Mouse (Mus musculus): ENCODE results near the gene Kcnq1.
A peak's percentile ranks its signal among the peaks of the same experiment; 100 is the strongest.

Gene Kcnq1

DNA sequence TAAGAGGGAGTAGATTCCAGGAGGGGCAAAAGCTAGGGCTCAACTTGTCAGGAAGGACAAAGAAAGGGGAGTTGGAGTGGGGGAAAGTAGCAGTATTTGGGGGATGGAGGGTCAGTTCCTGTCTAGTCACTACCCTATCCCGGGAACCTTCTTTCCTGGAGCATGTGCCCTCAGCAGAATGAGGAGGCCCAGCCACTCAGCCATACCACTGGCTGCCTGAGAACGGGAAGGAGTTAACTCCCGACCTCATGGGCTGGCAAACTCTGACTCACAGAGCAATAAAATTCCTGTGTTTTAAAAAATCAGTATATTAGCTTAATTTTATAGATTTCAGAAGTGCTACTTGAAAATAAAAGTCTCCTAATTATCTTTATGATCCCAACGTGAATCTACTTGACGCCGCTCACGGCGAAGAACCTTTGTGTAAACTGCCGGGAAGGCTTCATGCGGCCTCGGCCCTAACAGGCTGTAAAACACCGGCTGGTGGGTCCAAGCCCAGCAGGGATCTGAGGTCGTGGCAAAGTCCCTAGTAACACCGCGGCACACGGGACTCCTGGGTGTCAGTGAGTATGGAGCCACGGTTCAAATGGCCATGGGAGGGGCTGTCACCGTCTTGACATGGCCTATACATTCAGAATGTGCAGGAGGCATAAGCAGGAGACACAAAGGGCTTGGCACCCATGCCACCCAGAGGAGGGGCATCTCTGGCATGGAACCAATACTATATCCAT, 222.2 kb downstream of the Kcnq1 start:
- DNase-seq = no peak

DNA sequence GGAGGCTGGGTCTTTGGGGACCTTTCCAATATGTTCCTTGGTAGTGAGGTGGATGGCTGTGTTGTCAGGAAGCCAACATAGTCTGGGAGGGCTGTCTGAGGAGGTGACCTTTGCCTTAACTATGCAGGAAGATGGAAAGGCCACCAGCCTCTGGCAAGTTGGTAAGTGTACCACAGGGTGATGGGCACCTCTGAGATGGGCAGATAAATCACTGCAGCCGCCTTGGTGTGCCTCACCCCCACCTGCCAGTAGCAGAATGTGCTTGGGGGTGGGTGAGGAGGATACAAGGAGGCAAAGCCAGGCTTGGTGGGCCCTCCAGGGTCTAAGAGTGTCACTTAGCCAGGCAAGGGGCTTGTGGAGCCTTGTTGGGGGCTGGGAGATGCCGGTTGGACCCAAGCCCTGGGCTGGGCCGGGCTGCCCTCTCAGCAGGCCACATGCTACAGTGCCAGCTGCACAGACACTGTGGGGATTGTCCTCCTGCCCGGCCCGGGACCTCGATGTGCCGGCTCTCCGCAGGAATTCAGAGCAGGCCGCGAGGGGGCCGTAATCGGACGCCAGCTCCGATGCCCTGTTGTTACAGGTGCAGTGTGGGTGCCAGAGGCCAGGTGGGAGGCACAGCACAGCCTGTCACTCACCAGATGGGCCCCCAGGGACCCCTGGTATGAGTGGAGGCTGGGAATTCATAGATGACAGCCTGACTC, 223.1 kb downstream of the Kcnq1 start:
- no peak for DNase-seq

DNA sequence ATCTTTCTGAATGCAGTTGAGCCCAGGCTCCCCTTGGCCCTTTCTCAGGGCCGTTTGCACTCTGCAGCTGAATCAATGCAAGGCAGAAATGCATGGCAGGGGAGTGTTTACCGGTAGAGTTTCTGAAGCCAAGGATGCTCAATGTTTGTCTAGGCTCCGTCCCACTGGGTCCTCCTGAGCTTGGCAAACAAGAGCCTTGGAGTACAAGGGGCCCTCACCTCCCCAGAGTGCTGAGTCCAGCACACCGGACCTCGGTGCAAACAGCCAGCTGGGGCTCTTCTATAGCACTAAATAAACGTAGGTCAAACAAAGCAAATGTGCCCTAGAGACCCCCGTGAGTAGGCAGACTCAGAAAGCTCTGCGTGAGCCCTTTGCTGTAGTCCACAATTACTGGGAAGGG, 226.9 kb downstream of the Kcnq1 start:
- no peak for DNase-seq

DNA sequence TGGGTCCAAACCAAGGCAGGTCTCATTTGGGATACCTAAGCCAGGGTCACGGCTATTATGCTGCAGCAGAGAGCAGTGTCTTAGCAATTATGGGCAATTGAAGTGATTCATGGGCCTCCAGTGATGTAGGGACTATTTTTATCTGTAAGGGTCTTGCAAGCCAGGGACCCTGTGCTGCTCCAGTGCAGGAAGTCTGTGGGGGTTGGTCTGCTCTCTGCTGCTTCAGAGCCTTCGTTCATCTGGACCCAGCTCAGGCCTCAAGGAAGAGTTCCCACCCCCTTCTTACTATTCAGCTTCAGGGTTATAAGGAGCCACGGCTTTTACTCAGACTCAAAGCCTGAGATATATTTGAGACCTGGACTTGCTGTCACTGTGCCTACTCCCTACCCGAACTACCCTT, 227.4 kb downstream of the Kcnq1 start:
- DNase-seq = no peak

DNA sequence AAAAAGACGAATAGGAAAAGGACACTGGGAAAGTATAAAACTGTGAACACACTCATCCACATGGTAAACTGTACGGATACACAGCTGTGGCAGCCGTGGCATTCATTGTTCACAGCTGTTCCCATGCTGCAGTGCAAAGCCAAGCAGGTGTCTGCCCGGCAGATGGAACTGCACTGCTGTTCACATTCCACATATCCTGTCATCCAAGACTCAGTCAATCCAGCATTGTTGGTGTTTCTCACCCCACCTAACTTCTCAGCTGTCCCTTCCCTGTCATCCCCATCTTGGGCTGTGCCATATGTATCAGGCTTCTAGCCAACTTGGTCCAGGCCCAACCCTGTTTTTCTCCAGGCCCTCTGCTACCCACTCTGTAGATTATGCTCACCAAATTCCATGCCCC, 232.5 kb downstream of the Kcnq1 start:
- DNase-seq = peak; percentile 16

DNA sequence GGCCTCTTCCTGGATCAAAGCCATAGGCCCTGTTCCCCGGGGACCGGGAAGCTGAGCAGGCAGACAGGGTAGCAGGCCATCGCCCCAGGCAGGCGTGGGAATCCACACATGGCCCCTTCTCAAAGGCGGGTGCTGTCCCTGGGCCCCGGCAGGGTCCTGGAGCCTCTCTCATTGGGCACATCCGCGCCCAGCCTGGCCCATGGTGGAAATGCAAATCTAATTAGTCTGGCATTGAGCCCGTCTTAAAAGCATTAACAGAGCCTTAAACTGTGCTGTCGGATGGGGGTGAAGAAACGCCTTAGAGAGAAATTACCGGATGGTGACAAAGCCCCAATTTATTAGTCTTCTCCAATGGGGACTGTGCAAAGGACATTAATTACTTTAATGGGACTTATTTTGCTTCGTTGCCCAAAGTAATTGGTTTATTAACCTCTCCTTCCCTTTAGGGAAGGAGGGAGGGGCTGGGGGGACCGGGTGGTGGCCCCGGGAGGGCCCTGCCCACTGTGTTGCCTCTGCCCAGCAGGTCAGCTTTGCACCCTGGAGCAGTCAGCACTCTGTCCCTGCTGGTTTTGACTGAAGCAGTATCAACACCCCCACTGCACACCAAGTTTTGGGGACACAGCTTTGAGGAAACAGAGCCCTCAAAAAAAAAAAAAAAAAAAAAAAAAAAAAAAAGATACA, 234.6 kb downstream of the Kcnq1 start:
- no peak for DNase-seq

DNA sequence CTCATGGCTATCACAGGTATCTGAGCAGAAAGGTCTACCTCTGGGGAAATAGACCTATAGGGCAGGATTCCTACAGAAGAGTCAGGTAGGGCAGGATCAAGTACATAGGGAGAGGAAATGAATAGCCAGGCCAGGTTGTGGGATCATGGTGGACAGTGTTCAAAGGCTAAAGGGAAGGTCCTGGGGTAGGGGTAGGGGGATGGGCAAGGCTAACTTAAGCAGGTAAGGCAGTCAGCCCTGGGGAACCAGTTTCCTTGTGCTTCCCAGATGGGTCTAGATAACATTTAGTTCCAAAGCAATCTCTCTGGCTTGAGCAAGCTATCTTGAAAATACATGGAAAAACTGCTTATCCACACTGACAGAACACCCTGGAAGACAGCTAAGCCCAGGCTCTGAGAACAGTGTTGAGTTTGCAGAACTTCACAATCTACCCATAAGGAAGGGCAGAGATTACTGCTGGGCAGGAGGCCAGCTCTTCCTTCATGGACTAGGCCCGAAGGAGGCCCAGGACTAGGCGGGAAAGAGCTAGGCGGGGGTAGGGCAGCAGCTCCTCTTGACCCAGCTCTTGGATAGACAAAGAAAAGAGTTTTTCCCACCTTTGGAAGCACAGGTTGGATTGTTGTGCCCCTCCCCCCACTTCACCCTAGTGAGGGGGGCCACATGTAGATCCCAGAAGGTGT, 235.3 kb downstream of the Kcnq1 start:
- DNase-seq = no peak

DNA sequence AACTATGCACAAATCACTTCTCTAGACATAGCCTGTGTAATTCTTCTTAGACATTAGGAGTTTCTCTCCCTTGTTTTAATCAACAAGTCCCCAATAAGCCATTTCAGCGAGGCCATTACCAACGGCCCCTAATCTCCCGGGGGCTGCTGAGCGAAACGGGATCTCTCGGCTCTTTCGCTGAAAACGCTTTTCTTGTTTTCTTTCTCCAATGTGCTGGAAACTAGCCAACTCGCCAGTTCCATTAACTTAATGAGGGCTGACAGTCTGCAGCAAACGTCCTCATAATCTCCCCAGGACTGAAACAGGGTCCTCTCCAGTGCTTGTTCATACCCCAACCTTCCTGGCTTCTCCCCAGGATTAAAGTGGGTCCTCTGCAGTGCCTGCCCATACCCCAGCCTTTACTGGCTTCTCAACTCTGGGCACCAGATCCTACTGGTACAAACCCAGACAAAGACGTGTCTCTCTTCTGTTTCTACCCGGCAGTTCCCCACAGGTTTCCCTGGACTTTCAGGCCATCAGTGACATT, 237.7 kb downstream of the Kcnq1 start:
- peak; percentile 31 for DNase-seq

DNA sequence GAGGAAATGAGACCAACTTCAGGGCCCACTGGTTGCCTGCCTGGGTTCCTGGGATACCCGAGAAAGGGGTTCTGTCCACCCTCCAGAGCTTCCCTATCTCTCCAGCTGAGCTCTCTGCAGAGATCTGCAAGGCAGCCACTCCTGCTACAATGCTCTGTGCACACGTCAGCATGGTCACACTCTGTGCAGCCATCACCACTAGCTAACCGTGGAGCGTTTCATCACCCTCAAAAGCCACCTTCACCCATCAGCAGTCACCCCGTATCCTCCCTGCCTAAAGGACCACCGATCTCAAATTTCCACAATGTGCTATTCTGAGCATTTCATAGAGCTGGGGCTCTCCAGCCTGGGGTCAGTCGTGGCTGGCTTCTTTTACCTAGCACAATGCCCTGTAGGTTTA, 243.1 kb downstream of the Kcnq1 start:
- no peak for DNase-seq

DNA sequence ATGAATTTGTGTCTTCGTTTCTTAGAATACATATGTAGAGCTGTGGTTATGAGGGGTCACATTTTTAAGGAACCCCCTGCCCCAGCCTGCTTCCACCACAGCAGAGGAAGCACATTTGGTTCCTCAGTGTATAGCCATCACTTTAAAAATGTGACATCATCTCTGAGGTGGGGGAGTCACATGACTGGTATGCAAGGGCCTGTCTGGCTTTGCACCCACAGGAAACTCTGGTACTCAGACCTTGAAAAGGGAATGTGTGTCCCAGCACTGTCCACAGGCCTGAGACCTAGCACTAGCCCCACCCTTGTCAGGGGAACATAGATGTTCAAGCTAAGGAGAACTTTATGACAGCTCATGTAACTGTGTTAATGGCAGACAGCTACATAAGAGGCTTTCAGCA, 243.7 kb downstream of the Kcnq1 start:
- no peak for DNase-seq

DNA sequence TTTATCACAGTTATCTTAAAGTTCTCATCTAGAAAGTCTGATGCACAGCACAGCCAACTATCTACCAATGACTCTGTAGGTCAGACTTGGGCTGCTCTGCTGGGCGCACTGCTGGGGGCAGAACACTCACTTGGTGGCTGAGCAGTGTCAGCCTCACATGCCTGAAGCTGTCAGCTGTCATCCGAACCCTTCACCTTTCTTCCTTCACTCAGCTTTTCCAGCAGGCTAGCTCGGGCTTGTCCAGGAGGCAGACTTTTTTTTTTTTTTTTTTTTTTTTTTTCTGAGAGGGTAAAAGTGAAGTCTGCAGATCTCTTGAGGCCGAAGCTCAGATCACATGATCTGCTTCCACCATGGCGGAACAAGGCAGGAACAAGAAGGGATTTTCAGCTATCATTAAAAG, 249.7 kb downstream of the Kcnq1 start:
- no peak for DNase-seq

DNA sequence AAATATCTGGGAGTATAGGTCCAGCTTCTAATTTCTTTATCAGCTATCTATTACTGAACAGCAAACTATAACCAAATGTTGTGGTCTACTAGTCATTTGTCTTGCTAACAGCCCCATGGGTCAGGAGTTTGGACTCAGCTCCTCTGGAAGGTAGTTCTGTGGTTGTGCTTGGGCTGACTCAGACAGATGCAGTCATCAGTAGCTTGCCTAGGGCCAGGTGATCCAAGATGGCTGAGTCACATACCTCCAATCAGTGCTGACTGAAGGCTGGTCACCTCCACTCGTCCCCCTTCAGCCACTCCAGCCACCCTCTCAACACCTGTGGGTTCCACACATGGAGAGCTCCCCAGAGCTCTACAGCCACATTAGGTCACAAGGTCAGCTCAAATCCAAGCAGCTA, 250.9 kb downstream of the Kcnq1 start:
- no peak for DNase-seq

DNA sequence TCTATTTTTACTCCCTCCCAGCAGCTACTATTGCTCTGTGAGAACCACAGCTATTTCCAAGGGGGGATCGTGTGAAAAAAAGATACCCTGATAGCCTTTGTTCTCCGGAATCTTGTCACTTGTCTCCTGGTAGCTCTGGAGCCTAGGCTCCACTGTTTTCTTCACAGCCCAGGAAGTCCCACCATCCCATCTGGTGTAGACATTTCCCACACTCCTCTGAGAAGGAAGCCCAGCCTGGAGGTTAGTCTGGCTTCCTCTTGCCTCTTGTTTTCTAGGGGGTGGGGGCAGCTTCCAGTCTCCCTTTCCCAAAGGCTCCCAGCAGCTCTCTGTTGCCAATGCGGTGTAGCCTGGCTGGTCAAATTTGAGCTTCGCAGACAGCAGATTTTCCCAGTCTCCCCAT, 251.7 kb downstream of the Kcnq1 start:
- no peak for DNase-seq

DNA sequence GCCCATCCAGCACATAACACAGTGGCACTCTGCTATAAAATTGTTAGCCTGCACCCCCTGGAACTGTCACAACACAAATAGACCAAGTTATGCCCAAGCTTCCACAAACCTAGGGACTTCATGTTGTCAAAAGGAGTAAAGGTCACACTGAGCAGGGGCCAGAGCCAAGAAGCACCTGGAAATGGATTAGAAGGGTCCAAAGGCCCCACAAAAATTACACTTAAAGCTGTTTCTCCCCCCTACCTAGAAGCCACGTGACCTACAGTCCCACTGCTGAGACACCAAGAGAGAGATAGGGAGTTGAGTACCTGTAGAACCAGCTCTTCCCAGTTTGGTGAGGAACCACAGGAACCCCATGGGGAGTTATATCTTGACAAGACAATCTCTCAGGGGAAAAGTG, 253.6 kb downstream of the Kcnq1 start:
- DNase-seq = no peak

DNA sequence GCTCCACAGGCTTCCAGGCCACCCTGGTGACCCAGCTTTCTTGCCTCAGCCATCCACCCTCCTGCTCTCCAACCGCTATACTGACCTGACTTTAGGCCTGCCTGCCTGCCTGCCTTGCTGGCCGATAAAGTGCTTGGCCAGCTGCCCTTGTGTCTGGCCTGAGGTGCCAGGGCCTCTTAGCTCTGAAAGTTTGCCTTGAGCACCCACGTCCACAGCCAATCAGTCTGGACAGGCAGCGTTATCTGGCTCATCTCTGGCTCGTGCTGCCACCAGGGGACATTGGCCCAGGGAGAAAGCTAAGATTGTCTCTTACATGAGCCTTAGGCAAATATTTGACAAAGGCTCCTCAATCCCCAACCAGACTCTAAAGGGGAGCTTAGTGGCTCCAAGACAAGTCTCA, 254.6 kb downstream of the Kcnq1 start:
- DNase-seq = no peak

DNA sequence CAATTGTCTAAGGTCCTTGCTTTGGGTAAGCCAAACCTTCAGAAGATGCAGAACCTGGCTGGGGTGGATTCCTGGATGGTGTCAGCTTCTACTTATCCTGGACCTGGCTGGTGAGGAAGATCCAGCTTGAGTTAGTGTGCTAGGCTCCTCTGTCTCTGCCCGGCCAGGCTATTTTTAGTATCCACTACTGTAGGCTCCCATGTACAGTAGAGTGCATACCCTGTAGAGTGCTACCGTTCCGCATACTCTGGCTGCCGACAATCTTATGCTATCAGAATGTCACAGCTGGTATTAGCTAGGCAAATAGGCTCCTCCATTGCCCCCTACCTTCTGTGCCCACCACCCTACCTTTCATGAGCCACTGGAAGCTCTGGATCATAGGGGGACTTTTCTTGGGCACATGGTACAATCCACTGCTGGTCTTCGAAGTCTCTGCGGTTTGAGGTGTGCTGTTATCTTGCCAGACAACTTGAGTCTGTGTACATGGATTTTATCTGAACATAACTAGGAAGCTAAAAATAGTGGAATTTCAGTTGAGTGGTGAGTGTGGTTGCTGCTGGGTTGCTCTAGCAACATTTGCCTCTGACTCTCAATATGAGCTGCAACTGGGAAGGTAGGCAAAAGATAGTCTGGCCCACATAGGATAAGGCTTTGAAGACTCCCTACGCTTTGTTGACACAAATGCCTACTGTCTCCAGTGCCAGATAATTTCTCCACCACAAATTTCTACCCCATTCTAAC, 258.1 kb downstream of the Kcnq1 start:
- no peak for DNase-seq

DNA sequence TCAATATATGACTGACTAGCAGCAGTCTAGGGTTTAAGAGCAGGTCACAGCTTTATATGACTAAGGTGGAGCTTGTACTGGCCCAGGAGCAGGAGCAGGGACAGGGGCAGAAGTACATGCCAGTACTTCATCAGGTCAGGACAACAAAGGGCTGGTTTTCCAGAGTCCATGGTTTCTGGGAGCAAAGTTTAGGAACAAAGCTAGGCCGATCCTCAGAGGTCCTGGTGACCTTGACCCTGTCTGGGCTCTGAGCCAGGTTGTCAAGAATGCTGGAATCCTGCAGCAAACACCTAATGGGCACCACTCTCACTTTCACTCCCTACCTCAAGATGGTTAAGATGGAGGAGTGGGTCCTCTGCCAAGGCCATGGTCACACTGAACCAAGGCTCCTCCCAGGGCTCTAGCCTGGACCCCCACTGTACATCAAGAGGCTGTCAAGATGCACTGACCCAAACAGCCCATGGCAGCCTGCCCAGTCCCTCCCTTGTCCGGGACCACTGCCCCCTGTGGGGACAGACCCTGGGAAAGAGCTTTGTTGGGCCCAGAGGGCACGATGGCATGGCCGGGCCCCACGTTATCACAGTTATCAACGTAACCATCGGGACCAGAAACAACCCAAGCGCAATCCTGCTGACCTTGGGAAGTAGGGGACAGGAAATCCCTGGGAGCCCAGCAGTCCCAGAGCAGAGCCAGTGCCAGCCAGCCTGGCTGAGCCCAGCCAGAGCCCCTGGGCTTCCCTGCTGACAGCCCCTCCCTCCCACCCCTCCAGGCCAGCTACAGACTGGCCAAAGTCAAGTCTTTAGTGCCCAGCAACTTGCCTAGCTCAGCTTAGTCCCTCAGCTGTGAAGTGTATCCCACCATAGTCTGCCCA, 259.0 kb downstream of the Kcnq1 start:
- DNase-seq = peak; percentile 50

DNA sequence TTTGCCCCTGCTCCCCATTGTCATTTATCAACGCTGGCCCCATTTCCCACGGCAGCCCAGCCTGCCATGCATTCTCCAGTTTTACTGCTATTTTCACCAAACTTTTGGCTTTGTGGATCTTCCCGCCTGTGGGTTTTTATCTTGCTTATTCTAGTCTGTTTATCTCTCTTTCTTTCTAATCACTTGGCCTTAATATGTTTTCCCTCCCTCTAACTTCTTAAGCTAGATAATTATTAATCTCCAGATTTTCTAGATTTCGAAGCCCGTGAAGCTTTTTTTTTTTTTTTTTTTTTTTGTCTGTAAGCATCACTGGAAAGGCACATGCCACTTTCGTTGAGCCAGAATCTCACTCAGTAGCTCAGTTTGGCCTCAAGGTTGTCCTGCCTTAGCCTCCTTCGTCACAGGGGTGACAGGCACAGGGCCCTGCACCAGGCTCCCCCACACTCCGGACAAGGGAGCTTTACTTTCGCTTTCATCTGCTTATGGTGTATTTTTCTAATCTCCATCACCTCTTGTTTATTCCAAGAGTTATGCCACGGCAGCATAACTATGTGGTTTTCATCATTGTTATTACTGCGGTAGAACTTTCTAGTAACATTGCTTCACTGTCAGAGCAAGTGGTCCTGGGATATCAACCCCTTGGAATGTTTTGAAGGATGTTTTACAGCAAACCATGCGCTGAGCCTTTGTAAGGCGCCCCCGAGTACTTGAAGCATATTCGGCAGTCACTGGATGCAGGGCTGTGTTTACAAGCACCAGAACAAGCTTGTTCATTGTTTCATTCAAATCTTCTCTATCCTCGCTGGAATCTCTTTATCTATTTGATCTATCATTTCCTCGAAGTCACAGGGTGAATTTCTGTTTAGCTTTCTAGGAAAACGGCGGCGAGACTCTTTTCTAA, 261.5 kb downstream of the Kcnq1 start:
- DNase-seq = no peak

DNA sequence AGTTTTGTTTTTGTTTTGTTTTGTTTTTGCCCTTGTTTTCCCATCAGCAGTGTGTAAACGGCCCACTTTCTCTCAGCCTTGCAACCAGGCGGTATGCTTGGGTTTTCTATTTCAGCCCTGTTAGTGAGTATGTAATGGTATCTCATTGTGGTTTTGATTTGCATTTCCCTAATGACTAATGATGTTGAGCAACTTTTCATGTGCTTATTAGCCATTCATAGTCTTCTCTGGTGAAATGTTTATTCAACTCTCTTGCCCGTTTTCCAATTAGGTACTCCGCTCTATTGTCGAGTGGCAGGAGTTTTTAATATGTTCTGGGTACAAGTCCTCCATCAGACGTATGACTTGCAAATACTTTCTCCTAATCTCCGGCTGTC, 262.1 kb downstream of the Kcnq1 start:
- DNase-seq = no peak

DNA sequence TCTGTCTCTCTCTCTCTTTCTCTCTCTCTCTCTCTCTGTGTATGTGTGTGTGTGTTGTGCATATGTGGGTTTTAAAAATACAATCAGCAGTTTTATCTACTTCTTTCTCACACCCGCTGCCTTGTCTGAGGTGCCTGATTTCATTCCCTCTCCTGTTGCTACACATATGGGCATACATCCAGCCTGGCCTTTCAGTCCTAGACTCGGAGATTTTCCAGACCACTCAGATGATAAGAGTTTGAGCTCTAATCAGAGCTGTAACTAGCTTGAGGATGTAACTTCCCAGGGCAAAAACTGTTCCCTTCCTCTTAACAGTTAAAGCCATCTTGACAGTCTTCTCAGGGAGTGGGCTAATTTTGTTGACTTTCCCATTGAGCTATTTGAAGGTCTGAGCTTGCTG, 265.2 kb downstream of the Kcnq1 start:
- no peak for DNase-seq

DNA sequence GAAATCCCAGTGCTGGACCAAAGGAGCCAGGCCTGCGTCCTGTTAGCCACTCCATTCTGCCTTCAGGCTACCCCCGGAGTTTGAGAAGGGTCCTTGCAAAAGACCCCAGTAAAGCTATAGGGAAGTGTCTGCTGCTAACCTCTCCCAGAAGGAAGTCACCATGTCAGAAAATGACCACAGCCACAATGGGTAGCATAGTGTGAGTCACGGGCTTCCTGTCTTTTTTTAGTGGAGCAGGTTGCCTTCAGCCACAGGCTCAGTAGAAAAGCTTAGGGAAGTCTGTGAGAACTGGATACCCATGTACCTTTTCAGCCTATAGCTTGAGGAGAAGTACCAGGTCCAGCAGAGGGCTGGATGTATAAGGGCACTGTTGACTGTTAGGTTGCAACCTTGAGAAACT, 267.1 kb downstream of the Kcnq1 start:
- DNase-seq = no peak

Data from kidney, adult 18-20 months (tissue).